Mouse (Mus musculus): ENCODE results near the gene Qser1. TPM values are rescaled to one million over a fixed set of nuclear protein-coding genes. Genes with fewer than 3 reads are reported as not detected.

Qser1 gene
- polyA plus RNA-seq, 2 experiments: 2.4 to 2.7 TPM

DNA sequence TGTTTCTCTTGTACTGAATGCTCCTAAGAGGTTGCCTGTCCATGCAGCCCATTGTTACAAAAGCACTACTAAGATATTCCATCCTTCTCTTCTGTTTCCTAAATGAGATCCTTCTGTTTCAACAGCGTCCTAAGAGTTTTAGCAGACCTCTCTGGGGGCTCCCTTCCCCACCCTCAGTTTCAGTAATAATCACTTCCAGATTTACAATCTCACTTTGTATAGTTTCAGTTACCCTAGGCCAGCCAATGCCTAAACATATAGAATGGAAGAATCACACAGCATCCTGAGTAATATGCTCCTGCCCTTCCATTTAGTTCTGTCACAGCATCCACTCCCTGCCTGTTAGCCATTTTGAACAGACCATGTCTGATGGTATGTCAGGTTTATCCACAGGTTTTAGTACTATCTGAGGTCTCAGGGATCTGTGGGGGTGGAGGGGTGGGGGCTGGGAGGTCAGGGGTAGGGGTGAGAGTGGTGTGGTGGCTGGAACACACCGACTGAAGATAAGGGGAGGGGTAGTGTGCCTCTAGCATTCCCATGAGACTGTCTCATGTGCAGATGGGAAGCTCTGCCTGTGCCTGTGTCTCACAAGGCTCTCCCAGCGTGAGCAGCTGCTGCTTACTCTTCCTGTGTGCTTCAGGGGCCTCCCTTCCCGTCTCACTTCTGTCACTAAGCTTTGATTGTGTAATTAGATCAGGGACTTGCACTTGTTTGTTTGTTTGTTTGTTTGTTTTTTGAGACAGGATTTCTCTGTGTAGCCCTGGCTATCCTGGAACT is 30.3 kb upstream of the Qser1 start:
- TF ChIP-seq EP300 (IDR thresholded peaks at IDR 0.05; ENCODE audit: low read depth) (no peak), CTCF (IDR thresholded peaks at IDR 0.05; ENCODE audit: low read depth) (no peak)
- no peaks in the 10 kb centered on the region for H3K36me3 ChIP-seq (replicated peaks; ENCODE audit: control insufficient read depth, insufficient read depth, low read depth)
- no peak overlapping the region for H3K27ac ChIP-seq
- no peak overlapping the region for H3K4me3 ChIP-seq (ENCODE audit: insufficient read depth in 1 of 2, low read depth in 2 of 2, low read length in 2 of 2)
- no peak overlapping the region for H3K4me2 ChIP-seq (ENCODE audit: low read depth)
- H3K9ac ChIP-seq (replicated peaks): no peak overlapping the region
- WGBS (ENCODE audit: insufficient replicate concordance): 26% methylated on average over 4 of the region's 4 CpGs
- ATAC-seq (ENCODE audit: insufficient read depth): no peak
- peaks cover 9% of the 10 kb centered on the region for H3K27me3 ChIP-seq (ENCODE audit: control insufficient read depth, insufficient read depth, low read length)
- DNase-seq (ENCODE audit: low read depth in 3 of 3, low spot score in 3 of 3): no peak
- H3K9me3 ChIP-seq (ENCODE audit: control insufficient read depth, low read length): no peaks in the 10 kb centered on the region
- H3K4me1 ChIP-seq (replicated peaks; ENCODE audit: control insufficient read depth in 2 of 2, insufficient read depth in 2 of 2, low read length in 1 of 2): peaks cover 0 to 5% of the 10 kb centered on the region in 2 experiments; a peak in 2 of 4 replicates

- no peak overlapping the region for H3K4me2 ChIP-seq (ENCODE audit: low read depth)
- ATAC-seq (ENCODE audit: insufficient read depth) (no peak), DNase-seq (ENCODE audit: low read depth in 3 of 3, low spot score in 3 of 3) (no peak)
- no peaks in the 10 kb centered on the region for H3K4me1 ChIP-seq (replicated peaks; ENCODE audit: control insufficient read depth in 2 of 2, insufficient read depth in 2 of 2, low read length in 1 of 2)
- H3K9ac ChIP-seq (replicated peaks): no peak overlapping the region
- H3K27me3 ChIP-seq (ENCODE audit: control insufficient read depth, insufficient read depth, low read length): no peaks in the 10 kb centered on the region
- no peak overlapping the region for H3K27ac ChIP-seq
- TF ChIP-seq EP300 (IDR thresholded peaks at IDR 0.05; ENCODE audit: low read depth) (no peak), CTCF (IDR thresholded peaks at IDR 0.05; ENCODE audit: low read depth) (no peak)
- no peak overlapping the region for H3K4me3 ChIP-seq (ENCODE audit: insufficient read depth in 1 of 2, low read depth in 2 of 2, low read length in 2 of 2)
- H3K9me3 ChIP-seq (ENCODE audit: control insufficient read depth, low read length): no peaks in the 10 kb centered on the region
- H3K36me3 ChIP-seq (replicated peaks; ENCODE audit: control insufficient read depth, insufficient read depth, low read depth): no peaks in the 10 kb centered on the region
These were observed 26.0 kb upstream of the Qser1 start for GRCm38 (mm10) chr2:104842559-104842958.

GRCm38 (mm10) chr2:104841736-104842135 is 25.2 kb upstream of the Qser1 start:
- H3K4me2 ChIP-seq (ENCODE audit: low read depth): no peak overlapping the region
- H3K9me3 ChIP-seq (ENCODE audit: control insufficient read depth, low read length): no peaks in the 10 kb centered on the region
- no peak overlapping the region for H3K9ac ChIP-seq (replicated peaks)
- DNase-seq (ENCODE audit: low read depth in 3 of 3, low spot score in 3 of 3): no peak
- no peak for TF ChIP-seq CTCF (IDR thresholded peaks at IDR 0.05; ENCODE audit: low read depth)
- no peak for TF ChIP-seq EP300 (IDR thresholded peaks at IDR 0.05; ENCODE audit: low read depth)
- H3K27ac ChIP-seq: no peak overlapping the region
- no peak overlapping the region for H3K4me3 ChIP-seq (ENCODE audit: insufficient read depth in 1 of 2, low read depth in 2 of 2, low read length in 2 of 2)
- no peak for ATAC-seq (ENCODE audit: insufficient read depth)
- H3K27me3 ChIP-seq (ENCODE audit: control insufficient read depth, insufficient read depth, low read length): no peaks in the 10 kb centered on the region
- WGBS (ENCODE audit: insufficient replicate concordance): 54% methylated on average over 7 of the region's 7 CpGs
- H3K4me1 ChIP-seq (replicated peaks; ENCODE audit: control insufficient read depth in 2 of 2, insufficient read depth in 2 of 2, low read length in 1 of 2): no peaks in the 10 kb centered on the region
- no peaks in the 10 kb centered on the region for H3K36me3 ChIP-seq (replicated peaks; ENCODE audit: control insufficient read depth, insufficient read depth, low read depth)

DNA sequence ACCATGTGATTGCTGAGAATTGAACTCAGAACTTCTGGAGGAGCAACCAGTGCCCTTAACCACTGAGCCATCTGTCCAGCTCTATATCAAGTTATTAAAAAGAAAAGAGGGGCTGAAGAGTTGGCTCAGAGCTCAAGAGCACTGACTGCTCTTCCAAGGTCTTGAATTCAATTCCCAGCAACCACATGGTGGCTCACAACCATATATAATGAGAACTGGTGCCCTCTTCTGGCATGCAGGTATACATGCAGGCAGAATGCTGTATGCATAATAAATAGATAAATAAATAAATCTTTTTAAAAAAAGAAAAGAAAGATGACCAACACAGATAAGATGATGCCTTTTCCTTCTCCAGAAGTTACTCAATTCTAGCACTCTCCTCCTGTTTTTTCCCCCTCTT is 24.4 kb upstream of the Qser1 start:
- H3K9me3 ChIP-seq (ENCODE audit: control insufficient read depth, low read length): no peaks in the 10 kb centered on the region
- no peak overlapping the region for H3K27ac ChIP-seq
- ATAC-seq (ENCODE audit: insufficient read depth): no peak
- DNase-seq (ENCODE audit: low read depth in 3 of 3, low spot score in 3 of 3): no peak
- H3K4me1 ChIP-seq (replicated peaks; ENCODE audit: control insufficient read depth in 2 of 2, insufficient read depth in 2 of 2, low read length in 1 of 2): no peaks in the 10 kb centered on the region
- H3K9ac ChIP-seq (replicated peaks): no peak overlapping the region
- no peaks in the 10 kb centered on the region for H3K36me3 ChIP-seq (replicated peaks; ENCODE audit: control insufficient read depth, insufficient read depth, low read depth)
- H3K27me3 ChIP-seq (ENCODE audit: control insufficient read depth, insufficient read depth, low read length): no peaks in the 10 kb centered on the region
- no peak overlapping the region for H3K4me2 ChIP-seq (ENCODE audit: low read depth)
- H3K4me3 ChIP-seq (ENCODE audit: insufficient read depth in 1 of 2, low read depth in 2 of 2, low read length in 2 of 2): no peak overlapping the region
- TF ChIP-seq CTCF (IDR thresholded peaks at IDR 0.05; ENCODE audit: low read depth) (no peak), EP300 (IDR thresholded peaks at IDR 0.05; ENCODE audit: low read depth) (no peak)

- TF ChIP-seq EP300 (IDR thresholded peaks at IDR 0.05; ENCODE audit: low read depth) (no peak), CTCF (IDR thresholded peaks at IDR 0.05; ENCODE audit: low read depth) (no peak)
- Histone ChIP-seq H3K36me3 (replicated peaks; ENCODE audit: control insufficient read depth, insufficient read depth, low read depth) (no peaks in the 10 kb centered on the region), H3K27me3 (ENCODE audit: control insufficient read depth, insufficient read depth, low read length) (no peaks in the 10 kb centered on the region), H3K9me3 (ENCODE audit: control insufficient read depth, low read length) (no peaks in the 10 kb centered on the region), H3K4me2 (ENCODE audit: low read depth) (no peak overlapping the region), H3K4me1 (replicated peaks; ENCODE audit: control insufficient read depth in 2 of 2, insufficient read depth in 2 of 2, low read length in 1 of 2) (no peaks in the 10 kb centered on the region), H3K27ac (no peak overlapping the region), H3K9ac (replicated peaks) (no peak overlapping the region), H3K4me3 (ENCODE audit: insufficient read depth in 1 of 2, low read depth in 2 of 2, low read length in 2 of 2) (no peak overlapping the region)
- WGBS (ENCODE audit: insufficient replicate concordance): 66% methylated on average over 2 of the region's 2 CpGs
- ATAC-seq (ENCODE audit: insufficient read depth) (no peak), DNase-seq (ENCODE audit: low read depth in 3 of 3, low spot score in 3 of 3) (no peak)
These were observed 15.9 kb upstream of the Qser1 start for GRCm38 (mm10) chr2:104832486-104832885.

Measured in liver, embryonic 14.5 days (tissue).